Mouse (Mus musculus): Measurements from ENCODE around the gene Cd19.

DNA sequence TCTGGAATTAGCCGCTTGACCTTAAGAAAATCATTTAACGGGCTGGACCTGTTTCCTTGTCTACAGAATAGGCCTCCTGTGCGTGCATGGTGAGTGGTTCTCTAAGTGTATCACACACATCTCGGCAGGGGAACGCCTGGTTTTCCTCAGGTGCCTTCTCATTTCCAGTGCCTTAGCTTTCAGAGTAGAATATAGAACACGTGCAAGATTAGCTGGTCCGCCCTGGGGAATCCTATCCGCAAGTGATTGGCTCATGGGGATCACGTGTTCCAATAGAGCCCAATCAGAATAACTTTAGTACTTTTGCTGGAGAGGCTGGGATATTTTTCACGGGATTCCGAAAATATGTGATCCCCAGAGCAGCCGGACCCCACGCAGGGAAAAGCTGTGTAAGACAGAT is 55.6 kb downstream of the Cd19 start:
- TF ChIP-seq CTCF (IDR thresholded peaks at IDR 0.05; ENCODE audit: low read depth, low read length) (no peak), POLR2A (IDR thresholded peaks at IDR 0.05; ENCODE audit: extremely low read depth, insufficient read depth, low read length) (no peak)
